Mouse (Mus musculus): ENCODE results near the gene Hnf1b. TPM values are rescaled to one million over a fixed set of nuclear protein-coding genes. Genes with fewer than 3 reads are reported as not detected.

The Hnf1b gene
- polyA plus RNA-seq, 1 experiment from 2014 or later = not detected

- Histone ChIP-seq H3K27ac (ENCODE audit: low read depth, low read length) (no peak overlapping the region), H3K4me2 (peak overlapping the region; percentile 5; the same call in 1 of the 2 replicates)
- DNase-seq (ENCODE audit: low spot score, missing footprints) = peak; percentile 94
These were observed 1.6 kb downstream of the Hnf1b start for GRCm38 (mm10) chr11:83851273-83852015.

GRCm38 (mm10) chr11:83852016-83852355 is 2.1 kb downstream of the Hnf1b start:
- no peaks in the 10 kb centered on the region for H3K36me3 ChIP-seq (ENCODE audit: control insufficient read depth, insufficient read depth, low read length)
- no peak overlapping the region for H3K9ac ChIP-seq (ENCODE audit: low read length)
- no peak overlapping the region for H3K27ac ChIP-seq (ENCODE audit: low read depth, low read length)
- ATAC-seq (ENCODE audit: low FRiP score) (no peak), DNase-seq (ENCODE audit: low spot score, missing footprints) (peak; percentile 97)
- 0 out of 2 replicates have a peak overlapping the region, but pooled peaks have one; percentile 20 for H3K4me2 ChIP-seq
- peaks cover 14% of the 10 kb centered on the region; the same call in 1 of the 2 replicates for H3K4me1 ChIP-seq (ENCODE audit: control insufficient read depth, insufficient read depth, low read length)
- H3K27me3 ChIP-seq (ENCODE audit: control insufficient read depth, insufficient read depth, low read length) = peaks cover 84% of the 10 kb centered on the region
- H3K4me3 ChIP-seq (ENCODE audit: low read depth, low read length) = no peak overlapping the region
- H3K9me3 ChIP-seq (ENCODE audit: control insufficient read depth, low read length) = no peaks in the 10 kb centered on the region
- under 1% methylated on average over 24 of the region's 24 CpGs for WGBS

More at GRCm38 (mm10) chr11:83851273-83852015, 1.6 kb downstream of the Hnf1b start:
- no peak overlapping the region for H3K9ac ChIP-seq (ENCODE audit: low read length)
- H3K4me3 ChIP-seq (ENCODE audit: low read depth, low read length) = peak overlapping the region; percentile 2; the same call in 1 of the 2 replicates
- no peaks in the 10 kb centered on the region for H3K36me3 ChIP-seq (ENCODE audit: control insufficient read depth, insufficient read depth, low read length)
- no peak for ATAC-seq (ENCODE audit: low FRiP score)
- H3K9me3 ChIP-seq (ENCODE audit: control insufficient read depth, low read length) = no peaks in the 10 kb centered on the region
- peaks cover 14% of the 10 kb centered on the region; the same call in 1 of the 2 replicates for H3K4me1 ChIP-seq (ENCODE audit: control insufficient read depth, insufficient read depth, low read length)
- H3K27me3 ChIP-seq (ENCODE audit: control insufficient read depth, insufficient read depth, low read length) = peaks cover 80% of the 10 kb centered on the region
- under 1% methylated on average over 36 of the region's 36 CpGs for WGBS

GRCm38 (mm10) chr11:83852501-83853211 is 2.8 kb downstream of the Hnf1b start:
- peak; percentile 95 for DNase-seq (ENCODE audit: low spot score, missing footprints)
- WGBS = under 1% methylated on average over 38 of the region's 38 CpGs
- no peak overlapping the region for H3K4me3 ChIP-seq (ENCODE audit: low read depth, low read length)

GRCm38 (mm10) chr11:83853221-83853792 is 3.4 kb downstream of the Hnf1b start:
- Histone ChIP-seq H3K4me1 (ENCODE audit: control insufficient read depth, insufficient read depth, low read length) (peaks cover 14% of the 10 kb centered on the region; the same call in 1 of the 2 replicates), H3K9me3 (ENCODE audit: control insufficient read depth, low read length) (no peaks in the 10 kb centered on the region), H3K4me3 (ENCODE audit: low read depth, low read length) (no peak overlapping the region), H3K27me3 (ENCODE audit: control insufficient read depth, insufficient read depth, low read length) (peaks cover 89% of the 10 kb centered on the region), H3K9ac (ENCODE audit: low read length) (no peak overlapping the region), H3K4me2 (no peak overlapping the region), H3K27ac (ENCODE audit: low read depth, low read length) (no peak overlapping the region), H3K36me3 (ENCODE audit: control insufficient read depth, insufficient read depth, low read length) (no peaks in the 10 kb centered on the region)
- no peak for ATAC-seq (ENCODE audit: low FRiP score)
- peak; percentile 96 for DNase-seq (ENCODE audit: low spot score, missing footprints)
- under 1% methylated on average over 33 of the region's 33 CpGs for WGBS

More at GRCm38 (mm10) chr11:83852501-83853211, 2.8 kb downstream of the Hnf1b start:
- Histone ChIP-seq H3K4me2 (no peak overlapping the region), H3K4me1 (ENCODE audit: control insufficient read depth, insufficient read depth, low read length) (peaks cover 14% of the 10 kb centered on the region; the same call in 1 of the 2 replicates), H3K9me3 (ENCODE audit: control insufficient read depth, low read length) (no peaks in the 10 kb centered on the region), H3K27ac (ENCODE audit: low read depth, low read length) (no peak overlapping the region), H3K27me3 (ENCODE audit: control insufficient read depth, insufficient read depth, low read length) (peaks cover 87% of the 10 kb centered on the region), H3K9ac (ENCODE audit: low read length) (no peak overlapping the region), H3K36me3 (ENCODE audit: control insufficient read depth, insufficient read depth, low read length) (no peaks in the 10 kb centered on the region)
- no peak for ATAC-seq (ENCODE audit: low FRiP score)

GRCm38 (mm10) chr11:83854091-83854490 is 4.2 kb downstream of the Hnf1b start:
- Histone ChIP-seq H3K36me3 (ENCODE audit: control insufficient read depth, insufficient read depth, low read length) (no peaks in the 10 kb centered on the region), H3K4me1 (ENCODE audit: control insufficient read depth, insufficient read depth, low read length) (peaks cover 14% of the 10 kb centered on the region; the same call in 1 of the 2 replicates), H3K4me3 (ENCODE audit: low read depth, low read length) (no peak overlapping the region), H3K4me2 (no peak overlapping the region), H3K9ac (ENCODE audit: low read length) (no peak overlapping the region), H3K27ac (ENCODE audit: low read depth, low read length) (no peak overlapping the region), H3K9me3 (ENCODE audit: control insufficient read depth, low read length) (no peaks in the 10 kb centered on the region), H3K27me3 (ENCODE audit: control insufficient read depth, insufficient read depth, low read length) (peaks cover 86% of the 10 kb centered on the region)
- ATAC-seq (ENCODE audit: low FRiP score) = no peak
- DNase-seq (ENCODE audit: low spot score, missing footprints) = peak; percentile 90
- 7% methylated on average over 10 of the region's 10 CpGs for WGBS

- Histone ChIP-seq H3K27ac (ENCODE audit: low read depth, low read length) (no peak overlapping the region), H3K4me1 (ENCODE audit: control insufficient read depth, insufficient read depth, low read length) (peaks cover 14% of the 10 kb centered on the region; the same call in 1 of the 2 replicates), H3K9me3 (ENCODE audit: control insufficient read depth, low read length) (no peaks in the 10 kb centered on the region), H3K4me3 (ENCODE audit: low read depth, low read length) (no peak overlapping the region), H3K9ac (ENCODE audit: low read length) (no peak overlapping the region), H3K36me3 (ENCODE audit: control insufficient read depth, insufficient read depth, low read length) (no peaks in the 10 kb centered on the region), H3K27me3 (ENCODE audit: control insufficient read depth, insufficient read depth, low read length) (peaks cover 82% of the 10 kb centered on the region), H3K4me2 (no peak overlapping the region)
- ATAC-seq (ENCODE audit: low FRiP score) (no peak), DNase-seq (ENCODE audit: low spot score, missing footprints) (peak; percentile 91)
- WGBS = 11% methylated on average over 2 of the region's 2 CpGs
These were observed 4.8 kb downstream of the Hnf1b start for GRCm38 (mm10) chr11:83854707-83855106.

GRCm38 (mm10) chr11:83857256-83857655 is 7.4 kb downstream of the Hnf1b start:
- Histone ChIP-seq H3K27me3 (ENCODE audit: control insufficient read depth, insufficient read depth, low read length) (peaks cover 59% of the 10 kb centered on the region), H3K9ac (ENCODE audit: low read length) (no peak overlapping the region), H3K36me3 (ENCODE audit: control insufficient read depth, insufficient read depth, low read length) (no peaks in the 10 kb centered on the region), H3K27ac (ENCODE audit: low read depth, low read length) (no peak overlapping the region), H3K9me3 (ENCODE audit: control insufficient read depth, low read length) (no peaks in the 10 kb centered on the region), H3K4me1 (ENCODE audit: control insufficient read depth, insufficient read depth, low read length) (peaks cover 4% of the 10 kb centered on the region; the same call in 1 of the 2 replicates), H3K4me2 (no peak overlapping the region), H3K4me3 (ENCODE audit: low read depth, low read length) (no peak overlapping the region)
- DNase-seq (ENCODE audit: low spot score, missing footprints) = no peak
- 84% methylated on average over 1 of the region's 1 CpGs for WGBS
- ATAC-seq (ENCODE audit: low FRiP score) = no peak

- H3K4me3 ChIP-seq (ENCODE audit: low read depth, low read length) = no peak overlapping the region
- H3K9ac ChIP-seq (ENCODE audit: low read length) = no peak overlapping the region
- no peaks in the 10 kb centered on the region for H3K9me3 ChIP-seq (ENCODE audit: control insufficient read depth, low read length)
- no peak overlapping the region for H3K4me2 ChIP-seq
- H3K36me3 ChIP-seq (ENCODE audit: control insufficient read depth, insufficient read depth, low read length) = no peaks in the 10 kb centered on the region
- WGBS = 21% methylated on average over 9 of the region's 9 CpGs
- no peak overlapping the region for H3K27ac ChIP-seq (ENCODE audit: low read depth, low read length)
- ATAC-seq (ENCODE audit: low FRiP score) (no peak), DNase-seq (ENCODE audit: low spot score, missing footprints) (no peak)
- H3K27me3 ChIP-seq (ENCODE audit: control insufficient read depth, insufficient read depth, low read length) = peaks cover 21% of the 10 kb centered on the region
- peaks cover 5% of the 10 kb centered on the region for H3K4me1 ChIP-seq (ENCODE audit: control insufficient read depth, insufficient read depth, low read length)
These were observed 15.4 kb downstream of the Hnf1b start for GRCm38 (mm10) chr11:83865286-83865685.
